Mouse (Mus musculus) MEL-GATA-1-ER (cell line): ENCODE data around the gene Zfp318.

ENCODE experiments used
- DNase-seq: peaks from one replicate; pipeline ENCODE4 v3.0.0-alpha.2; 2012; ENCODE audit warnings: low read depth; ENCODE audit errors: extremely low read depth

The Zfp318 gene

GRCm38 (mm10) chr17:46446264-46446663, 62.7 kb downstream of the Zfp318 start:
- DNase-seq: no peak

GRCm38 (mm10) chr17:46452683-46453082, 69.2 kb downstream of the Zfp318 start:
- no peak for DNase-seq

GRCm38 (mm10) chr17:46453302-46453948, 69.9 kb downstream of the Zfp318 start:
- no peak for DNase-seq

- DNase-seq: no peak
Measured at GRCm38 (mm10) chr17:46453970-46454411, 70.5 kb downstream of the Zfp318 start.

GRCm38 (mm10) chr17:46454539-46454938, 71.0 kb downstream of the Zfp318 start:
- no peak for DNase-seq

GRCm38 (mm10) chr17:46455110-46455691, 71.7 kb downstream of the Zfp318 start:
- no peak for DNase-seq

- DNase-seq: peak; percentile 54
Measured at GRCm38 (mm10) chr17:46457791-46458190, 74.3 kb downstream of the Zfp318 start.

GRCm38 (mm10) chr17:46458439-46458838, 74.9 kb downstream of the Zfp318 start:
- no peak for DNase-seq

- no peak for DNase-seq
Measured at GRCm38 (mm10) chr17:46460673-46461072, 77.1 kb downstream of the Zfp318 start.

- DNase-seq: no peak
Measured at GRCm38 (mm10) chr17:46461347-46461746, 77.8 kb downstream of the Zfp318 start.

- DNase-seq: no peak
Measured at GRCm38 (mm10) chr17:46462226-46462625, 78.7 kb downstream of the Zfp318 start.

GRCm38 (mm10) chr17:46467830-46468229, 84.3 kb downstream of the Zfp318 start:
- DNase-seq: no peak
